Mouse (Mus musculus): ENCODE data around the gene Amfr. TPM values are rescaled to one million over a fixed set of nuclear protein-coding genes. Genes with fewer than 3 reads are reported as not detected.
A peak's percentile ranks its signal among the peaks of the same experiment; 100 is the strongest.

Gene Amfr
- total and polyA plus RNA-seq, 2 experiments from 2014 or later = 88.9 to 195 TPM

DNA sequence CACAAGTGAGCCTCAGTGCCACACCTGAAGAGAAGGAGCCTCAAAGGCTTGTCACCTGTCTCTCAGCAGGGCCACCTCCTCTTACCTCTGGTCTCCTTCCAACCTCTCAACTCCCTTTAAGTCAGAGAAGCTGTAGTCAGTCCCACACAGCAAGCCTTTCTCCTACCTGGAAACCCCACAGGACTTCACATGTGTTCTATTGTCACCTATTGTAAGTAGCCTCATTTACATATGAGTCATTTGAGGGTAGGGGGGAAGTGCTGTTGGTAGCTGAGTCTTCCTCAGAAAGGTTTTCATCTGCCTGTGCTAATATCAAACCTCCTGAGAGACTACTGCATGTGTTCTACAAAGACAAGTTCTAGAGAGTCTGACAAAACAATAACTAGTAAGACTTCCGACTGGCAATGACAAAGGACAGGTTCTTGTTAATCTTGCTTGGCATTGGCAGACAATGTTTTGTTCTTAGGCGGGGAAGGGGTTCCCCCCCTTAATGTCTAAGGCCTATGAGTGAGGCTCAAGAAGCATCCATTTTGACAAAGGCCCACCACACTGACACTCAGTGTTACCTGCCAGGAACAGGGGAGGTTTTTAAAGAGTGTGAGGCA, 2.4 kb downstream of the Amfr start:
- no peak for TF ChIP-seq CTCF (IDR thresholded peaks at IDR 0.05; ENCODE audit: low read depth)
- H3K9me3 ChIP-seq (ENCODE audit: low read length) = no peaks in the 10 kb centered on the region
- no peaks in the 10 kb centered on the region for H3K36me3 ChIP-seq (ENCODE audit: insufficient read depth, low read length)
- peak overlapping the region; percentile 90 for H3K4me2 ChIP-seq (ENCODE audit: low read depth, low read length)
- 0 out of 2 replicates have a peak overlapping the region, but pooled peaks have one; percentile 3 for H3K9ac ChIP-seq (replicated peaks; ENCODE audit: low read length)
- H3K27ac ChIP-seq = no peak overlapping the region
- no peak for ATAC-seq
- no peak for DNase-seq (ENCODE audit: low spot score)
- WGBS = 39% methylated on average over 2 of the region's 2 CpGs
- no peaks in the 10 kb centered on the region for H3K27me3 ChIP-seq (ENCODE audit: insufficient read depth, low read length)
- H3K4me3 ChIP-seq (ENCODE audit: low read length) = no peak overlapping the region
- H3K4me1 ChIP-seq (ENCODE audit: insufficient read depth, low read length) = peaks cover 12% of the 10 kb centered on the region

GRCm38 (mm10) chr8:94009243-94009845, 3.3 kb downstream of the Amfr start:
- WGBS = 64% methylated on average over 15 of the region's 15 CpGs
- peaks cover 12% of the 10 kb centered on the region for H3K4me1 ChIP-seq (ENCODE audit: insufficient read depth, low read length)
- H3K9me3 ChIP-seq (ENCODE audit: low read length) = no peaks in the 10 kb centered on the region
- H3K27ac ChIP-seq = no peak overlapping the region
- H3K36me3 ChIP-seq (ENCODE audit: insufficient read depth, low read length) = no peaks in the 10 kb centered on the region
- H3K27me3 ChIP-seq (ENCODE audit: insufficient read depth, low read length) = no peaks in the 10 kb centered on the region
- no peak overlapping the region for H3K4me2 ChIP-seq (ENCODE audit: low read depth, low read length)
- no peak overlapping the region for H3K9ac ChIP-seq (replicated peaks; ENCODE audit: low read length)
- no peak for TF ChIP-seq CTCF (IDR thresholded peaks at IDR 0.05; ENCODE audit: low read depth)
- no peak overlapping the region for H3K4me3 ChIP-seq (ENCODE audit: low read length)
- no peak for DNase-seq (ENCODE audit: low spot score)
- no peak for ATAC-seq

GRCm38 (mm10) chr8:94004139-94004538, 8.5 kb downstream of the Amfr start:
- ATAC-seq (no peak), DNase-seq (ENCODE audit: low spot score) (no peak)
- Histone ChIP-seq H3K4me1 (ENCODE audit: insufficient read depth, low read length) (no peaks in the 10 kb centered on the region), H3K36me3 (ENCODE audit: insufficient read depth, low read length) (peaks cover 13% of the 10 kb centered on the region; the same call in 1 of the 2 replicates), H3K9ac (replicated peaks; ENCODE audit: low read length) (no peak overlapping the region), H3K27ac (no peak overlapping the region), H3K4me2 (ENCODE audit: low read depth, low read length) (no peak overlapping the region), H3K4me3 (ENCODE audit: low read length) (no peak overlapping the region), H3K9me3 (ENCODE audit: low read length) (no peaks in the 10 kb centered on the region), H3K27me3 (ENCODE audit: insufficient read depth, low read length) (no peaks in the 10 kb centered on the region)
- no peak for TF ChIP-seq CTCF (IDR thresholded peaks at IDR 0.05; ENCODE audit: low read depth)
- 88% methylated on average over 9 of the region's 9 CpGs for WGBS

GRCm38 (mm10) chr8:93998961-93999360, 13.7 kb downstream of the Amfr start:
- Histone ChIP-seq H3K9ac (replicated peaks; ENCODE audit: low read length) (no peak overlapping the region), H3K36me3 (ENCODE audit: insufficient read depth, low read length) (peaks cover 27% of the 10 kb centered on the region)
- TF ChIP-seq CTCF (IDR thresholded peaks at IDR 0.05; ENCODE audit: low read depth) = no peak

DNA sequence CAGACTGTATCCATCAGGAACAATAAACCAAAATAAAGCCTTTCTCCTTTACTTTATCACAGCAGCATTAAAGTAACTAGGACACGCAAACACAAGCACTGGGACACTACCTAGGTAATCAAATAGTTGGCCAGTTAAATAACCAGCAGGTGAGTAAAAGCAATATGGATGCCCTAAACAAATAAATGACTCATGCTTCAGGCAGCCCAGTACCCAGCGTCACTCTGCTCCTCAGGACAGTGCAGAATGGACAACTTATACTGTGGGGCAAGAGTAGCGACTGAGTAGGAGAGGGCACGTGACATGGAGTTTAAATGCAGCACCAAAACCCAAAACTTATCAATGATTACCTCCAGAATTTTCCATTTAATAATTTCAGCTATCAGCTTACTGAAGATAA, 22.9 kb downstream of the Amfr start:
- Histone ChIP-seq H3K9ac (replicated peaks; ENCODE audit: low read length) (no peak overlapping the region), H3K27ac (no peak overlapping the region), H3K4me1 (ENCODE audit: insufficient read depth, low read length) (no peaks in the 10 kb centered on the region), H3K9me3 (ENCODE audit: low read length) (no peaks in the 10 kb centered on the region), H3K27me3 (ENCODE audit: insufficient read depth, low read length) (no peaks in the 10 kb centered on the region), H3K4me2 (ENCODE audit: low read depth, low read length) (no peak overlapping the region), H3K4me3 (ENCODE audit: low read length) (no peak overlapping the region), H3K36me3 (ENCODE audit: insufficient read depth, low read length) (peaks cover 27% of the 10 kb centered on the region)
- no peak for TF ChIP-seq CTCF (IDR thresholded peaks at IDR 0.05; ENCODE audit: low read depth)
- no peak for ATAC-seq
- DNase-seq (ENCODE audit: low spot score) = no peak
- WGBS = 94% methylated on average over 4 of the region's 4 CpGs

More at GRCm38 (mm10) chr8:93998961-93999360, 13.7 kb downstream of the Amfr start:
- H3K9me3 ChIP-seq (ENCODE audit: low read length) = no peaks in the 10 kb centered on the region
- WGBS = 75% methylated on average over 2 of the region's 2 CpGs
- H3K27me3 ChIP-seq (ENCODE audit: insufficient read depth, low read length) = no peaks in the 10 kb centered on the region
- H3K4me1 ChIP-seq (ENCODE audit: insufficient read depth, low read length) = no peaks in the 10 kb centered on the region
- DNase-seq (ENCODE audit: low spot score) (no peak), ATAC-seq (no peak)
- no peak overlapping the region for H3K27ac ChIP-seq
- H3K4me2 ChIP-seq (ENCODE audit: low read depth, low read length) = no peak overlapping the region
- H3K4me3 ChIP-seq (ENCODE audit: low read length) = no peak overlapping the region

DNA sequence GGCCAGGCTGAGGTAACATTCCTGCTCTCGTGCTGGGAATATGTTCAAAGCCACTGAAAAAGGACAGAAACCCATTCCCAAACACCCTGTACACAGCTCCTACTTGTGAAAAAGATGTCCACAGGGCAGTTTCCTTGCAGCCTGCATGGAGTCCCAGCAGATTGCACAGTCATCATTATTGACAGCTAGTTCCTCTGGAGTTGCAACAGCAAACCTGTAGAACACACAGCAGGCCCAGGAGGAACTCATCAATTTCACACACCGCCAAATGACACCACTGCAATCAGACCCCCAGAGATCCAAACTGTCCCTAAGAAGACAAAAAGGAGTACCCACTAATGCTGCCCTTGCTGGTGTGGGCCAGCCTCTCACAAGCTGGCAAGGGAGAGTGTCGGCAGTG, 27.9 kb downstream of the Amfr start:
- Histone ChIP-seq H3K27me3 (ENCODE audit: insufficient read depth, low read length) (no peaks in the 10 kb centered on the region), H3K9ac (replicated peaks; ENCODE audit: low read length) (no peak overlapping the region), H3K36me3 (ENCODE audit: insufficient read depth, low read length) (peaks cover 48% of the 10 kb centered on the region), H3K27ac (no peak overlapping the region), H3K4me1 (ENCODE audit: insufficient read depth, low read length) (no peaks in the 10 kb centered on the region), H3K9me3 (ENCODE audit: low read length) (no peaks in the 10 kb centered on the region), H3K4me3 (ENCODE audit: low read length) (no peak overlapping the region), H3K4me2 (ENCODE audit: low read depth, low read length) (no peak overlapping the region)
- no peak for ATAC-seq
- no peak for DNase-seq (ENCODE audit: low spot score)
- TF ChIP-seq CTCF (IDR thresholded peaks at IDR 0.05; ENCODE audit: low read depth) = no peak
- WGBS = 88% methylated on average over 3 of the region's 3 CpGs

DNA sequence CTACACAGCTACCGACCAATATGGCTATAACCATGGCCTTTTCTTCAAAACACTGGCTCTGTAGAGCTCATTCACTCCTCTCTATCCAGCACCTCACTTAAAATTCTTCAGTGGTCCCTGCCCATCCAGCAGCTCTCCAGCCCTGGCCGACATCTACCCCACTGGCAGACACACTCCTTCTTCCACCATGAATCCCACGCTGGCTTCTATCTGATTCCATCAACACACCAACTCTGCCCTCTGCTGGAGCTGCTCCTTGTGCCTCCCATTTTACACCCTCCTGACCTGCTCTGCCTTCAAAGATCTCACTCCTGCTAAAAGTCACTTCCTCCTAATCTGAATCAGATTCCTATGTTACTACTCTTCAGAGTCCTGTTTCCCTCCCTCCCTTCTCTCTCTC, 28.8 kb downstream of the Amfr start:
- peak; percentile 54 for TF ChIP-seq CTCF (IDR thresholded peaks at IDR 0.05; ENCODE audit: low read depth)
- no peak overlapping the region for H3K9ac ChIP-seq (replicated peaks; ENCODE audit: low read length)
- H3K27ac ChIP-seq = no peak overlapping the region
- peaks cover 48% of the 10 kb centered on the region for H3K36me3 ChIP-seq (ENCODE audit: insufficient read depth, low read length)
- 64% methylated on average over 3 of the region's 3 CpGs for WGBS
- H3K4me1 ChIP-seq (ENCODE audit: insufficient read depth, low read length) = no peaks in the 10 kb centered on the region
- H3K9me3 ChIP-seq (ENCODE audit: low read length) = no peaks in the 10 kb centered on the region
- ATAC-seq (peak; percentile 71; the same call in 1 of the 2 replicates), DNase-seq (ENCODE audit: low spot score) (peak; percentile 58)
- no peak overlapping the region for H3K4me3 ChIP-seq (ENCODE audit: low read length)
- no peaks in the 10 kb centered on the region for H3K27me3 ChIP-seq (ENCODE audit: insufficient read depth, low read length)
- H3K4me2 ChIP-seq (ENCODE audit: low read depth, low read length) = no peak overlapping the region

Measured in hindbrain, postnatal 0 days (tissue).